Mouse (Mus musculus): ENCODE results near the gene Carmil1. TPM values are rescaled to one million over a fixed set of nuclear protein-coding genes. Genes with fewer than 3 reads are reported as not detected.
"Not testable (repeated sequence)": the region's sequence is repeated elsewhere in the genome, so short reads cannot be mapped to it uniquely, and the experiment has no call there.

Gene Carmil1
- polyA plus RNA-seq, 1 experiment from 2014 or later: 48.6 TPM

DNA sequence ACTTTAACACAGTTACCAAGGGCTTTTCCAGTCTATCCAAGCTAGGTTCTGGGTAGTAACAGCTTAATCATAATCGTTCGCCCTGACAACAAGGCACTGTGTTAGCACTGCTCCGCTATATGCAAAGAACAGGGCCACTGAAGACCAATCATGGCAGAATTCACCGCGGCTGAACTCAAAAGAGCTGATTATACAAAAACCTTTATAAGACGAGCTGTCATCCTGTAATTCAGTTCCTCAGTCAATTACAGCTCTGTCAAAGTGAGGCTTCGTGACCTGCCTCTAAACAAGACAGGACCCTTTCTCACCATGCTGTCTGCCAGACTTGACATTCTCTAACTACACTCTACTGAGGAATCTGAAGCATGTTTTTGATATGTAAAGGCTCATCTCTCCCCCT lies 170.3 kb downstream of the Carmil1 start:
- H3K9ac ChIP-seq (ENCODE audit: low read depth, low read length): no peak overlapping the region
- no peaks in the 10 kb centered on the region for H3K4me1 ChIP-seq (ENCODE audit: control insufficient read depth, insufficient read depth, low read length)
- H3K9me3 ChIP-seq (ENCODE audit: control insufficient read depth, low read length): no peaks in the 10 kb centered on the region
- no peaks in the 10 kb centered on the region for H3K27me3 ChIP-seq (ENCODE audit: control insufficient read depth, insufficient read depth, low read length)
- WGBS: 95% methylated on average over 7 of the region's 7 CpGs
- no peak for ATAC-seq (ENCODE audit: low FRiP score, low TSS enrichment)
- no peak overlapping the region for H3K4me3 ChIP-seq (ENCODE audit: low read length)
- H3K27ac ChIP-seq (ENCODE audit: low read depth, low read length): no peak overlapping the region
- no peak overlapping the region for H3K4me2 ChIP-seq (replicated peaks; ENCODE audit: low read depth, low read length)
- H3K36me3 ChIP-seq (ENCODE audit: control insufficient read depth, insufficient read depth, low read length): peaks cover 4% of the 10 kb centered on the region; the same call in 1 of the 2 replicates

DNA sequence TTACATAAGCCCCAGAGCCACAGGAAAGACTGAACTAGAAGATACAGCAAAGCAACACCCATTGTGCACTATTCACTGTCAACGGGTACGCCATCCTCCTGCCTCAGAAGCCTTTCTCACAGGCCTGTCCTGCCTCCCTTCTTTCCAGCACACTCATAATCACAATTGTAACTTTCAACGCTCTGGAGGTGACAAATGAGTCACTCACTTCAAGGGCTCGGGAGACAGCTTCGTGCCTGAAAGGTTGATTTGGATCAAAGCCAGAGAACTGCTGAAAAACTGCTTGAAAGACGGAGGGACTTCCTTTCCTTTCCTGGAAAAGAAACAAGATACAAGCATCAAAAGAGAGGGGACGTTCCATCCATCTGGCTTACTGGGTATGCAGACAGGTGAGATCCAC lies 172.3 kb downstream of the Carmil1 start:
- ATAC-seq (ENCODE audit: low FRiP score, low TSS enrichment): no peak
- H3K27ac ChIP-seq (ENCODE audit: low read depth, low read length): no peak overlapping the region

GRCm38 (mm10) chr13:24107058-24107457 lies 173.5 kb downstream of the Carmil1 start:
- Histone ChIP-seq H3K4me3 (ENCODE audit: low read length) (no peak overlapping the region), H3K4me2 (replicated peaks; ENCODE audit: low read depth, low read length) (no peak overlapping the region), H3K36me3 (ENCODE audit: control insufficient read depth, insufficient read depth, low read length) (peaks cover 4% of the 10 kb centered on the region; the same call in 1 of the 2 replicates), H3K27ac (ENCODE audit: low read depth, low read length) (no peak overlapping the region), H3K9me3 (ENCODE audit: control insufficient read depth, low read length) (no peaks in the 10 kb centered on the region), H3K4me1 (ENCODE audit: control insufficient read depth, insufficient read depth, low read length) (no peaks in the 10 kb centered on the region), H3K9ac (ENCODE audit: low read depth, low read length) (no peak overlapping the region), H3K27me3 (ENCODE audit: control insufficient read depth, insufficient read depth, low read length) (no peaks in the 10 kb centered on the region)
- ATAC-seq (ENCODE audit: low FRiP score, low TSS enrichment): no peak
- WGBS: 93% methylated on average over 3 of the region's 3 CpGs

More for the DNA sequence above, 172.3 kb downstream of the Carmil1 start:
- H3K27me3 ChIP-seq (ENCODE audit: control insufficient read depth, insufficient read depth, low read length): no peaks in the 10 kb centered on the region
- no peaks in the 10 kb centered on the region for H3K4me1 ChIP-seq (ENCODE audit: control insufficient read depth, insufficient read depth, low read length)
- no peaks in the 10 kb centered on the region for H3K9me3 ChIP-seq (ENCODE audit: control insufficient read depth, low read length)
- H3K9ac ChIP-seq (ENCODE audit: low read depth, low read length): no peak overlapping the region
- H3K36me3 ChIP-seq (ENCODE audit: control insufficient read depth, insufficient read depth, low read length): peaks cover 4% of the 10 kb centered on the region; the same call in 1 of the 2 replicates
- no peak overlapping the region for H3K4me2 ChIP-seq (replicated peaks; ENCODE audit: low read depth, low read length)
- WGBS: 35% methylated on average over 7 of the region's 7 CpGs
- H3K4me3 ChIP-seq (ENCODE audit: low read length): no peak overlapping the region

DNA sequence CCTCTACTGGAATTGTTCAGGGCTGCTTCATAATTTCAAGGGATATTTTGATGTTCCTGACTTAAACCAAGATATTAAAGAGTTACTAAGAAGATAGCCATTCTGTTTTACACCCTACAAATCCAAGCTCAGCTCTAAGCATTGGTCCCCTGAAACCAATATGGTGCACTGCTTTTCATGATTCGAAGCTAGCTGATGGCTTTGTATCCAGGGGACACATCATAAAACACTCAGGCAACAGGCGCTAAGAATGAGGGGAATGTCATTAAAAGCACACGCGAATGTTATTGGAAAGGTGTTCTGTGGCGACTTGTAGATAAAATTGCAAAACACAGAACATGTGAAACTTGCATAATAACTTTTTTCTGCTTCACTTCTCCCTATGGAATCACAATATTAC lies 174.8 kb downstream of the Carmil1 start:
- 74% methylated on average over 5 of the region's 5 CpGs for WGBS
- no peak for ATAC-seq (ENCODE audit: low FRiP score, low TSS enrichment)
- Histone ChIP-seq H3K27me3 (ENCODE audit: control insufficient read depth, insufficient read depth, low read length) (no peaks in the 10 kb centered on the region), H3K4me1 (ENCODE audit: control insufficient read depth, insufficient read depth, low read length) (no peaks in the 10 kb centered on the region), H3K27ac (ENCODE audit: low read depth, low read length) (no peak overlapping the region), H3K4me3 (ENCODE audit: low read length) (no peak overlapping the region), H3K9me3 (ENCODE audit: control insufficient read depth, low read length) (no peaks in the 10 kb centered on the region), H3K36me3 (ENCODE audit: control insufficient read depth, insufficient read depth, low read length) (peaks cover 4% of the 10 kb centered on the region; the same call in 1 of the 2 replicates), H3K9ac (ENCODE audit: low read depth, low read length) (no peak overlapping the region), H3K4me2 (replicated peaks; ENCODE audit: low read depth, low read length) (no peak overlapping the region)

GRCm38 (mm10) chr13:24105340-24105669 lies 175.3 kb downstream of the Carmil1 start:
- H3K4me1 ChIP-seq (ENCODE audit: control insufficient read depth, insufficient read depth, low read length): no peaks in the 10 kb centered on the region
- 45% methylated on average over 1 of the region's 1 CpGs for WGBS

DNA sequence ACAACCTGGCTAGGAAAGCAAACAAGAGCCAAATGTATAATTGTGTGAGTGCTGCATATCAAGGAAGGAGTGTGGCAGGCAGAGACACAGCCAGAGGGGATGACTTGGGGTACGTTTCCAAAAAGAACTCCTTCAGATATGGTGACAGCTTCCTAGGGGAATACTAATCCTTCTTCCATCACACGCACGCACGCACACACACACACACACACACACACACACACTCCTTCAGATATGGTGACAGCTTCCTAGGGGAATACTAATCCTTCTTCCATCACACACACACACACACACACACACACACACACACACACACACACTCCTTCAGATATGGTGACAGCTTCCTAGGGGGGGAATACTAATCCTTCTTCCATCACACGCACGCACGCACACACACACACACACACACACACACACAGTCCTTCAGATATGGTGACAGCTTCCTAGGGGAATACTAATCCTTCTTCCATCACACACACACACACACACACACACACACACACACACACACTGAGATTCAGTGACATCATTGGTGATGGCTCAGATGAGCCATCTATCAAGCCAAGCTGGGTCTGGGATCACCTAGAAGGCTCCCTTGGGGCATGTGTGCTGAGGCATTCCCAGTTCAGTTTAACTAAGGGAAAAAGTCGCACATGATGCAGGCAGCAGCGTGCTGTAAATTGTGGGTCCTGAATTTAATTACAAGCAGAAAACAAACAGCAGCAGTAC lies 175.8 kb downstream of the Carmil1 start:
- H3K4me2 ChIP-seq (replicated peaks; ENCODE audit: low read depth, low read length); ATAC-seq (ENCODE audit: low FRiP score, low TSS enrichment); H3K27me3 ChIP-seq (ENCODE audit: control insufficient read depth, insufficient read depth, low read length); H3K9me3 ChIP-seq (ENCODE audit: control insufficient read depth, low read length); H3K36me3 ChIP-seq (ENCODE audit: control insufficient read depth, insufficient read depth, low read length); H3K27ac ChIP-seq (ENCODE audit: low read depth, low read length); H3K4me1 ChIP-seq (ENCODE audit: control insufficient read depth, insufficient read depth, low read length); H3K9ac ChIP-seq (ENCODE audit: low read depth, low read length); H3K4me3 ChIP-seq (ENCODE audit: low read length): not testable (repeated sequence)
- WGBS: 75% methylated on average over 9 of the region's 9 CpGs

More at GRCm38 (mm10) chr13:24105340-24105669, 175.3 kb downstream of the Carmil1 start:
- H3K4me3 ChIP-seq (ENCODE audit: low read length): no peak overlapping the region
- H3K9ac ChIP-seq (ENCODE audit: low read depth, low read length): no peak overlapping the region
- H3K9me3 ChIP-seq (ENCODE audit: control insufficient read depth, low read length): no peaks in the 10 kb centered on the region
- no peak for ATAC-seq (ENCODE audit: low FRiP score, low TSS enrichment)
- no peak overlapping the region for H3K4me2 ChIP-seq (replicated peaks; ENCODE audit: low read depth, low read length)
- no peaks in the 10 kb centered on the region for H3K27me3 ChIP-seq (ENCODE audit: control insufficient read depth, insufficient read depth, low read length)
- H3K36me3 ChIP-seq (ENCODE audit: control insufficient read depth, insufficient read depth, low read length): peaks cover 4% of the 10 kb centered on the region; the same call in 1 of the 2 replicates
- no peak overlapping the region for H3K27ac ChIP-seq (ENCODE audit: low read depth, low read length)

DNA sequence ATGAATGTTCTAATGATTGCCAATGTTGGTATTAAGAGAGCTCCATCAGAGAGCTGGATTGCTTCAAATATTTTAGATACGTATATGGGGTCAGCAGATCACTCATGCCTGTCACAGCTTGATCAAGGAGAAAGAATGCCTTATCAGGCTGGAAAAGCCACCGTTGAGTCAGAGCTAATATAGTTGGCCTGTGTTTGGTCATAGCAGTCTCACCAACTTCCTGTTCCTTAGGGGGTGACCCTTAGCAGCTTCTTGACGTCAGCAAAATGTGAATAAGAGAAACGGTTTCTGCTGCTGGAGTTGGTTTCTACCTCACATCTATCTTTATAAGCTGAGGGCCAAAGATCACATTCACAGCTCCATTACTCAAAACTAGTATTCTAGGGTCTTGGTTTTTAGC lies 176.6 kb downstream of the Carmil1 start:
- Histone ChIP-seq H3K9ac (ENCODE audit: low read depth, low read length) (no peak overlapping the region), H3K4me3 (ENCODE audit: low read length) (no peak overlapping the region), H3K9me3 (ENCODE audit: control insufficient read depth, low read length) (no peaks in the 10 kb centered on the region), H3K27ac (ENCODE audit: low read depth, low read length) (no peak overlapping the region), H3K4me1 (ENCODE audit: control insufficient read depth, insufficient read depth, low read length) (no peaks in the 10 kb centered on the region), H3K36me3 (ENCODE audit: control insufficient read depth, insufficient read depth, low read length) (peaks cover 2% of the 10 kb centered on the region; the same call in 1 of the 2 replicates), H3K4me2 (replicated peaks; ENCODE audit: low read depth, low read length) (no peak overlapping the region), H3K27me3 (ENCODE audit: control insufficient read depth, insufficient read depth, low read length) (no peaks in the 10 kb centered on the region)
- ATAC-seq (ENCODE audit: low FRiP score, low TSS enrichment): no peak
- 52% methylated on average over 4 of the region's 4 CpGs for WGBS

DNA sequence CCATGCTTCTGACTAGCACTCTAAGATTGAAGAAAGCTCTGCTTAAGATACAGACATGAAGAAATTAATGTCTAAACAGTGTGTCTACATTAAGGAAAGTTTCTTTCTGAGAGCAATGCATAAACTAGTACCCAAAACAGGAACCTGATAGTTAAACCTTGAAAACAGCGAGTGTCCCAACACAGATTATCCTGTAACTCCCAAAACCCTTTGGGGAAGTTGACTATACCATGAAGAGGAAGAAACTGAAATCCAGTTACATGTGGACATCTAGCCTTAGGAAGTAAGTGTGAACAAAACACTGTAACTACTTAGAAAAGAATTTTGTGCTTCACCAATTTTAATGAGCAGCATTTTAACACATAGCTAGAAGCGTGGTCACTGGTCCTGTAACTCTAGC lies 177.4 kb downstream of the Carmil1 start:
- no peak overlapping the region for H3K4me2 ChIP-seq (replicated peaks; ENCODE audit: low read depth, low read length)
- H3K4me3 ChIP-seq (ENCODE audit: low read length): no peak overlapping the region
- H3K27ac ChIP-seq (ENCODE audit: low read depth, low read length): no peak overlapping the region
- no peaks in the 10 kb centered on the region for H3K4me1 ChIP-seq (ENCODE audit: control insufficient read depth, insufficient read depth, low read length)
- H3K27me3 ChIP-seq (ENCODE audit: control insufficient read depth, insufficient read depth, low read length): no peaks in the 10 kb centered on the region
- H3K9ac ChIP-seq (ENCODE audit: low read depth, low read length): no peak overlapping the region
- no peak for ATAC-seq (ENCODE audit: low FRiP score, low TSS enrichment)
- H3K36me3 ChIP-seq (ENCODE audit: control insufficient read depth, insufficient read depth, low read length): no peaks in the 10 kb centered on the region; the same call in 1 of the 2 replicates
- H3K9me3 ChIP-seq (ENCODE audit: control insufficient read depth, low read length): no peaks in the 10 kb centered on the region
- WGBS: 84% methylated on average over 2 of the region's 2 CpGs

DNA sequence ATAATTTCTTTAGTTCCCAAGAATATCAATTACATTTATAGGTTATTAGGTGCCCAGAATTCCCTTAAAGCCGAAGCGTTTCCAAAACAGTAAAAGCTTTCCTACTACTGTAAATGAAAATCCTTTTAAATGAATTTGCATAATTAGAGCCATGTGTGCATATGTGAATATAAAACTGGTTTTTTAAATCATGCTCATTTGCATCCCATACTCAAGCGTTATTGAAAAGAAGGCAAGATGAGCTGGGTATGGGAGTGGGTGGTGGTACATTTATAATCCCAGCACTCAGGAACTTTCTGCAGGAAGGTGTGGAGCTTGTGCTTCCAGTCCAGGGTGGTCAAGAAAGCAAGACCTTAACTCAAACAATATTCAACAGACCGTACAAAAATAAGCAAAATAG lies 178.3 kb downstream of the Carmil1 start:
- Histone ChIP-seq H3K27me3 (ENCODE audit: control insufficient read depth, insufficient read depth, low read length) (no peaks in the 10 kb centered on the region), H3K9me3 (ENCODE audit: control insufficient read depth, low read length) (no peaks in the 10 kb centered on the region), H3K27ac (ENCODE audit: low read depth, low read length) (no peak overlapping the region), H3K36me3 (ENCODE audit: control insufficient read depth, insufficient read depth, low read length) (no peaks in the 10 kb centered on the region; the same call in 1 of the 2 replicates), H3K4me1 (ENCODE audit: control insufficient read depth, insufficient read depth, low read length) (no peaks in the 10 kb centered on the region), H3K4me3 (ENCODE audit: low read length) (no peak overlapping the region), H3K4me2 (replicated peaks; ENCODE audit: low read depth, low read length) (no peak overlapping the region), H3K9ac (ENCODE audit: low read depth, low read length) (no peak overlapping the region)
- no peak for ATAC-seq (ENCODE audit: low FRiP score, low TSS enrichment)
- 94% methylated on average over 4 of the region's 4 CpGs for WGBS

All from kidney, embryonic 14.5 days (tissue).